Mouse (Mus musculus): ENCODE measurements around the gene Ap1b1.

The Ap1b1 gene

GRCm38 (mm10) chr11:5032706-5033105 lies 46.1 kb downstream of the Ap1b1 start:
- DNase-seq (ENCODE audit: extremely low read depth, low read depth, low spot score), result no peak

DNA sequence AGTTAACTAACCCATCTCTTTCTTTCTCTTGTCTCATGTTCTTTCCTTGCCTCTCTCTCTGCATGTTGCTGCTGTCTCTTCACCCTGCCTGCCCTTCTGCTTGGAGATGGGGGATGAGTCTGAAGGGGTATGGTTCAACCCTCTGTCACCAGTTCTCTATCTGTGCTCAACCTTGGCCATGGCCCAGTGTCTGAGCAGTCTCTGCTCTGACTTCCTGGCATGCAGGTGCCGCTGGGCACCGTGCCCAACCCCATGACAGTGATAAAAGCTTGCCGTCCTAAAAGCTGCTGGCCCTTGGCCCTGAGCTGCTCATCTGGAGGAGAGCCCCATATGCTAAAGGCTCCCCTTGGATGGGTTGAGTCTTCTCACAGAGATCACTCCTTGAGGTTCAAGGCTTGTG lies 46.5 kb downstream of the Ap1b1 start:
- DNase-seq (ENCODE audit: extremely low read depth, low read depth, low spot score), result no peak

DNA sequence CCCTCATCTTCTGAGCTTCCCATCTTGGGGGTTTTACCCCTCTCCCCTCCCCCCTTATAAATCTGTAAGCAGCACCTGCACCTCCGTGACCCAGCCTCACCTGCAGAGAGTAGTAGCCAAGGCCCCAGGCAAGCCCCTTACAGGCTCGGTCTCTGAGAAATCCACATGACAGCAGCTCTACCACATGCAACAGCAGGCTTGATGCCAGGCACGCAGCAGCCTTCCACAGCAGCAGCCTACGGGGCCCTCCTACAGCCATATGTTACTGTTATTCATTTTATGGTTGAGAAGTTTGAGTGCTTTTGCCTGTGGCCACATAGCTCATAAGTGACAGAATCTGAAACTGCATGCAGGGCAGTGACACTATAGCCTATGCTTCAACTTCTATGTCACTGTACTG lies 48.8 kb downstream of the Ap1b1 start:
- no peak for DNase-seq (ENCODE audit: extremely low read depth, low read depth, low spot score)

- no peak for DNase-seq (ENCODE audit: extremely low read depth, low read depth, low spot score)
Observed at GRCm38 (mm10) chr11:5037146-5037854, 50.7 kb downstream of the Ap1b1 start.

DNA sequence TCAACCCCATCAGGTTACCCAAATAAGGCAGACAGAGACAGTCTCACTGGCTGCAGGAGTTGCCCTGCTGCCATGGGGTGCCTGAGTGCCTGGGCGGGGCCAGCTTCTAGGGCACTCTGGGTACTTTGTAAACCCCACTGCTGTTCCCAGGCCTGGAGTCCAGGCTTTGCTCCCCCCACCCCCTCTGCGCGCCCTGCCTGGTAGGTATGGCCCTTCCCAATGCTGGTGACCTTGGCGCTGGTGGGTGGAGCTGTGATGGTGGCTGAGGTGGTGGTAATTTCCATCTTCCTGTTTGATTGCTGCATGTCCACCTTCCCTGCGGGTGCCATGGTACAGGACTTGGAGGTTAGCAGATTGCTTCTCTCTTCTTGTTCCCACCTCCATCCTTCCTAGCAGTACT lies 54.0 kb downstream of the Ap1b1 start:
- DNase-seq (ENCODE audit: extremely low read depth, low read depth, low spot score), result no peak

DNA sequence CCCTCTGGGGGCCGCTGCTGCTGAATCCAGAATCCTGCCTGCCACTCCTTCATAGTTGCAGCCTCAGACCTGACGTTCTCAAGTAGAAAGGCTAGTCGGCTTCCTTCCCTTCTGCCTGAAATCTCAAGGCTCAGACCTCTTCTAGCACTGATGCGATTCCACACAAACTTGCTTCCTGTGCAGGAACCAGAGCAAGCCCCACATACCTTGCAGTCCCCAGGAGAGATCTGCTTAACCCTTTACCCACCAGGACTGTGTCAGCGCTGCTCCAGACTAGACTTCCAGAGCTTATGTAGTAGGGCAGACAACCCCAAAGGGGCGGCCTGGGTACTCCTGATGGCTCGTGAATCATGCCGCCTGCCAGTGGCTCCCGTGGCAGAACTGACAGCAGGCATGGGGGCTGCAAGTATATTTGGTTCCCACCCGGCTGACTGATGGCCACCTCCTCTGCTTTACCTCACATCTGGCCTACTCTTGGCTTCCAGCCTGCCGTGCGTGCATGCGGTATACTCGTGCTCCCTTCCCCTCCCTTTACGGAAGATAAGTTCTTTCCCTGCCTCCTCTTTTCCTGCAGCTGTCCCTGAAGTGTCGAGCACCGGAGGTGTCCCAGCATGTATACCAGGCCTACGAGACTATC lies 54.6 kb downstream of the Ap1b1 start:
- no peak for DNase-seq (ENCODE audit: extremely low read depth, low read depth, low spot score)

GRCm38 (mm10) chr11:5042645-5043381 lies 56.2 kb downstream of the Ap1b1 start:
- DNase-seq (ENCODE audit: extremely low read depth, low read depth, low spot score), result no peak

DNA sequence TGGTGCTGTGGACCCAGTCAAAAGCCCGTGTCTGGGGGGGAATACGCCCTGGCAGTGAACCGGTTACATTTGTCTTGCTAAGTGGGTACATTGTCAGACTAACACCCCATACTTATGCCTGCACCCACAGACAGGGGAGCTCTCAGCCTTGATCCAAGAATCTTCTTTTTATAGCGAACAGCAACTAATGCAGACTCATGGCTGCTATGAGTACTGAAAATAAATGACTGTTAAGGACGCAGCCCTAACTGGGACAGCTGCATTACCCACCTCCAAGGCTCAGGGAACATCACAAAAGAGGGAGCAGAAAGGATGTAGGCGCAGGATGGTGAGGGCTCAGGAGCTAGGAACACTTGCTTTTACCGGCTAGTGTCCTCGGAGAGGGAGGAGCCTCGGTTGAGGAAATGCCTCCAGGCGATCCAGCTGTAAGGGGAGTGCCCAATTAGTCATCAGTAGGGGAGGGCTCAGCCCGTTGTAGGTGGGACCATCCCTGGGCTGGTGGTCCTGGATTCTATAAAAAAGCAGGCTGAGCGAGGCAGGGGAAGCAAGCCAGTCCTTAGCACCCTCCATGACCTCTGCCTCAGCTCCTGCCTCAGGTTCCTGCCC lies 59.8 kb downstream of the Ap1b1 start:
- no peak for DNase-seq (ENCODE audit: extremely low read depth, low read depth, low spot score)

GRCm38 (mm10) chr11:5051629-5052028 lies 65.0 kb downstream of the Ap1b1 start:
- no peak for DNase-seq (ENCODE audit: extremely low read depth, low read depth, low spot score)

GRCm38 (mm10) chr11:5052200-5052854 lies 65.7 kb downstream of the Ap1b1 start:
- DNase-seq (ENCODE audit: extremely low read depth, low read depth, low spot score), result no peak

- no peak for DNase-seq (ENCODE audit: extremely low read depth, low read depth, low spot score)
Observed at GRCm38 (mm10) chr11:5054151-5054550, 67.5 kb downstream of the Ap1b1 start.

GRCm38 (mm10) chr11:5054874-5055273 lies 68.2 kb downstream of the Ap1b1 start:
- DNase-seq (ENCODE audit: extremely low read depth, low read depth, low spot score), result no peak

DNA sequence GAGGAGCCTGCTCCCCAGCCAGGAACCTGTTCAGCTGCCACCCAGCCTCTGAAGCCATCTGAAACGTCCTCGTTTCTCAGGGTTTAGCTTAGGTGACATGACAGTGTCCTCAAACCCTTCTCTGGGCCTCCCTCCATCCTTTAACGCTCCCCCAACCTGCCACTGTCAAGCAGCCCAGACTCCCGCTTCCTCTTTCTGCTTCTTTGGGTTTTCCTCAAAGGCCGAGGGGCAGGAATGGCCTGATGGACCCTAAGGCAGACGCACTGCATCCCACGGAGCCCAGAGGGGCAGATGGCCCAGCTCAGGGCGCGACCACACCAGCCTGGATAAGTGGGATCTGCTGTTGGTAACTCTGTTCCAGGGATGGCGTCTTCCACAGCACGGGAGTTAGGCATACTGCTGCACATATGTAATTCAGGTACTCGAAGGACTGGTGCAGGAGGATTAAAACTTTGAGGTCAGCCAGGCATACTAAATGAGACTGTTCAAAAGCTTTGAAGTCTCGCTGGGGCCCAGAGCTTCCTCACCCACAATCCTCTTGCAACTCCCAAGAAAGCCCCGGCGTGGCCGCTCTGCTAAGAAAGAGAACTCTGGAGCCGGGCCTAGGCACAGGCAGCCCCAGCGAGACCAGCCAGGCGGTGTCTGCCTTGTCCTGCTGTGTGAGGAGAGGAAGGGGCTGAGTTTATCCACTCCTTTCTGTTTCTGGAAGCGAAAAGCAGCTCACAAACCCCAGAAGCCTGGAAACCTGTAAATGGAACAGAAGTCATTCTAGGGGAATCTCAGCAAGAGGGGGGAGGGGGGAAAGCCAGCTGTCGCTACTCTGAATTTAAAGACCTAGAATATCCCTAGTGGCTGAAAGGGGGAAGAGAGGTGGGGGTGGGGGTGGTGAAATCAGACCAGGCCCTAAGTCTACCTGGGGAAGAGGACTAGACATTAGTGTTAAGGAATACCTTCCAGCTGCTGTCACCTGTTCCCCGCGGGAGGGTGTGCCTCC lies 69.6 kb downstream of the Ap1b1 start:
- DNase-seq (ENCODE audit: extremely low read depth, low read depth, low spot score), result no peak

- DNase-seq (ENCODE audit: extremely low read depth, low read depth, low spot score), result no peak
Observed at GRCm38 (mm10) chr11:5057064-5057463, 70.4 kb downstream of the Ap1b1 start.

GRCm38 (mm10) chr11:5057541-5057855 lies 70.9 kb downstream of the Ap1b1 start:
- DNase-seq (ENCODE audit: extremely low read depth, low read depth, low spot score), result no peak

- no peak for DNase-seq (ENCODE audit: extremely low read depth, low read depth, low spot score)
Observed at GRCm38 (mm10) chr11:5057856-5058641, 71.4 kb downstream of the Ap1b1 start, which contains the start of gene Rasl10a. Gene Rasl10a (plus strand): TSS chr11:5058128.

DNA sequence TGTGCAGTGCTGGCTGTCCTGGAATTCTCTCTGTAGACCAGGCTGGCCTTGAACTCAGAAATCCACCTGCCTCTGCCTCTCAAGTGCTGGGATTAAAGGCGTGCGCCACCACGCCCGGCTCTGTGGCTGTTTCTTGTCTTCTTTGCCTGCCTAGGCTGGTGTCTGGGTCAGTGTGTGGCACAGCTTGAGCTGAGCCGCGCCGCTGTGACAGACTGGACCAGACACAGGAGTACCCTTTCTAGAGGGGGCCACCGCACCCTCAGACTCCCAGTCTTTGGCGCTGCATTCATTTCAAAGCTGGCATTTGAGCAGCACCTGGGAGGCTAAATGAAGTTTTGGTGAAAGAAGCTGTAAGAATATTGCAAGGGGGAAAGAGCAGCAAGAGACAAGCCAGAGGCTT lies 72.2 kb downstream of the Ap1b1 start:
- DNase-seq (ENCODE audit: extremely low read depth, low read depth, low spot score), result no peak

GRCm38 (mm10) chr11:5059230-5059629 lies 72.6 kb downstream of the Ap1b1 start:
- no peak for DNase-seq (ENCODE audit: extremely low read depth, low read depth, low spot score)

DNA sequence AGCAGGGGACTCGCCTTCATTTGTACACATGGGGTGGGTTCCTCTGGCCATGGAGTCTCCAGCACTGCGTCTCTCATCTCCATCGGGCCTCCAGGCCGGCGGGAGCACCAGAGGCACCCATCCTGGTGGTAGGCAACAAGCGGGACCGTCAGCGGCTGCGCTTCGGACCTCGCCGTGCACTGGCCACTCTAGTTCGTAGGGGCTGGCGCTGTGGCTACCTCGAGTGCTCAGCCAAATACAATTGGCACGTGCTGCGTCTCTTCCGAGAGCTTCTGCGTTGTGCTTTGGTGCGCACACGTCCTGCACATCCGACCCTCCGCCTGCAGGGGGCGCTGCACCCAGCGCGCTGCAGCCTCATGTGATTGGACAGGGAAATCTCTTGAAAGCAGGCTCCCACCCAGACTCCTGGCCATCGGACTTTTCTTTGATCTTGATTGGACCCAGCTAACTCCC lies 73.1 kb downstream of the Ap1b1 start:
- DNase-seq (ENCODE audit: extremely low read depth, low read depth, low spot score), result no peak
